Mouse (Mus musculus): ENCODE measurements around the gene Hcn4.

The Hcn4 gene

DNA sequence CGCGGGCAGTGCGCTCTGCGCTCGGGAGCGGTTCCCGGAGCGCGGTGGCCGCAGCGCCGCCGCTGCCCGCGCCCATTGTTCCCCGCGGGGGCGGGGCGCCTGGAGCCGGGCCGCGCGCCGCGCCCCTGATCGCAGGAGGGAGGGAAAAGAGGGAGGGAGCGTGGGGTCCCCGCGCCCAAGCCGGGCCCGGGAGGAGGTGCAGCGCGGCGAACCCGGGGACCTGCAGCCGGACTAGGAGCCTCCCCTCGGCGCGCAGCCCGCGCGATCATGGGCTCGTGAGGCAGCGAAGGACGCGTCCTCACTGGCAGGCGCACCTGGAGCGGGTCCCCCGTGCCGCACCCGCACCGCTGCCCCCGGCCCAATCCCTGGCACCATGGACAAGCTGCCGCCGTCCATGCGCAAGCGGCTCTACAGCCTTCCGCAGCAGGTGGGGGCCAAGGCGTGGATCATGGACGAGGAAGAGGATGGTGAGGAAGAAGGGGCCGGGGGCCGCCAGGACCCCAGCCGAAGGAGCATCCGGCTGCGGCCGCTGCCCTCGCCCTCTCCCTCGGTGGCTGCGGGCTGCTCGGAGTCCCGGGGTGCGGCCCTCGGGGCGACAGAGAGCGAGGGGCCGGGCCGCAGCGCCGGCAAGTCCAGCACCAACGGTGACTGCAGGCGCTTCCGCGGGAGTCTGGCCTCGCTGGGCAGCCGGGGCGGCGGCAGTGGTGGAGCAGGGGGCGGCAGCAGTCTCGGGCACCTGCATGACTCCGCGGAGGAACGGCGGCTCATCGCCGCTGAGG, at the start of gene Hcn4:
Gene Hcn4, plus strand, starts transcription at position 274 of the 779 bp plus-strand sequence.
- no peak for DNase-seq (ENCODE audit: low read depth, low spot score)

DNA sequence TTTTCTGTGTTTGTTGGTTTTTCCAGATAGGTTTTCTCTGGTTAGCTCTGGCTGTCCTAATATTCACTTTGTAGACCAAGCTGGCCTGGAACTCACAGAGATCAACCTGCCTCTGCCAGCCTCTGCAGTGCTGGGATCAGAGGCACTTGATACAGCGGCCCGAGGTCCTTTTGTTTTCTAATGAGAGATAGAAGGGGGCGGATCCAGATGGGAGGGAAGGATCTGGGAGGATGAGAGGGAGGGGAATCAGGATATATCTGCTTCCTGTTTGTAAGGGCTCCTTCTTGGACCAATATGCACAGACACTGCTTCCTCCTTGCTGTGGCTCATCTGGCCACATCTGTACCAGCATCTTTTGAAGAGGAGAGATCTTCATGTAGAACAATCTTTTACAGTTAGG, 48.5 kb upstream of the Hcn4 start:
- DNase-seq (ENCODE audit: low read depth, low spot score), result no peak

DNA sequence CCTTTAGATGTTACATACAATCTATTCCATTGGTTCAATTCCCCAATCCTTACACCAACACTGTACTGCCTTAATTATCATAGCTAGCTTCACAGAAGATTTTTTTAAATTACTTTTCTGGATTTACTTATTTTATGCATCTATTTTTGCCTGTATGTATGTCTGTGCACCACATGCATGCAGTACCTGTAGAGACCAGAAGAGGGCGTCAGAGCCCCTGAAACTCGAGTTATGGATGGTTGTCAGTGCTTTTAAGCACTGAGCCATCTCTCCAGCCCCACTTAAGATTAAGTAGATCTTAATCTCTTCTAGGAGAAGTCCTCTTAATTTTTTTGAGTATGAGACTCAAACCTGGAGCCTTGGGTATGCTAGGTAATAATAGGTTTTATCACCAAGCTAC, 47.8 kb upstream of the Hcn4 start:
- DNase-seq (ENCODE audit: low read depth, low spot score), result no peak

DNA sequence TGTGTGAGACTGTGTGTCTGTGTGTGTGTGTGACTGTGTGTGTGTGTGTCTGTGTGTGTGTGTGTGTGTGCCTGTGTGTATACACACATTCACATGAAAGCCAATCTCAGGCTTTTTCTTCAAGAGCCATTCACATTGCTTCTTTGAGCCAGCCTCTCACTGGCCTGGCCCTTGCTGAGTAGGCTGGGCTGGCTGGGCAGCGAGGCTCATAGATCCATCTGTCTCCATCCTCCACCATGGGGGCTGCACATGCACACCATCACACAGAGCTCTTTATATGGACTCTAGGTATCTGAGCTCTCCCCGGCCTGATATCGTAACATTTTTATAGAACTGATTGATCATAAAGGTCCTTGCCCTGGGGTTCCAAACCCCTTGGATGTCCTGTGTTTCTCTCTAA, 33.7 kb upstream of the Hcn4 start:
- no peak for DNase-seq (ENCODE audit: low read depth, low spot score)

DNA sequence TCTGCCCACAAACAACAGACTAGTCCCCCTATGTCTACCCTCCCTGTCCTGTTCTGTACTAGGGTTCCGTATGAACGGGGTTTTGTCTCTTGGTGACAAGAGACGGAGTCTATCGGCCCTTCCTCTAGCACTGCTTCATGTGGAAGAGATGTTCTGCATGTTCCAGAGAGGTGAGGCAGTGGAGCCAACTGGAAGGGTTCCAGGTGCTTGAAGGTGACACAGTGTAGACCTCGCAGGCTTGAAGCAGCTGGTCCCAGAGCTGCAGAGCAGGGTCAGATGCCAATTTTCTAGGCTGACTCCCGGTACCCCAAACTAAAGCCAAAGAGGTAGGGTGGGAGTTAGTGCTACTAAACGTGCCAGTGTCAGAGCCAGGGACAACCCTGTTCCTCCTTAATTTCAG, 25.1 kb upstream of the Hcn4 start:
- DNase-seq (ENCODE audit: low read depth, low spot score), result no peak

DNA sequence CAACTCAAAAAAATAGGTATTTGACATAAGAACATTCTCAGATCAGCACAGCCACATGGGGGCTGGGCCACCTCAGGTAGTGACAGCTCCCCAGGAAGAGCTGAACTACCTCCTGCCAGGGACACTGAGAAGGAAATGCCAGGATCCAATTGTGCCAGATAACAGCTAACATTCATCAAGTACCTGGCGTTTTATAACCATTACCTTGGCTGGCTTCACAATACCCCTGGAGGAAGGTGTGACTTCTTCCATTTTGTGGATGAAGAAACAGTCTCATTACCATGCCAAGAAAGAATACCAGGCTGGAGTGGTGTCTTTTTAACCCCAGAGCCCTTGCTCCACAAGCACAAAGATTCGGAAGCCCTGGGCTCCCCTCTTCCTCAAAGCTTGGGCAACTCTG, 21.8 kb upstream of the Hcn4 start:
- no peak for DNase-seq (ENCODE audit: low read depth, low spot score)

DNA sequence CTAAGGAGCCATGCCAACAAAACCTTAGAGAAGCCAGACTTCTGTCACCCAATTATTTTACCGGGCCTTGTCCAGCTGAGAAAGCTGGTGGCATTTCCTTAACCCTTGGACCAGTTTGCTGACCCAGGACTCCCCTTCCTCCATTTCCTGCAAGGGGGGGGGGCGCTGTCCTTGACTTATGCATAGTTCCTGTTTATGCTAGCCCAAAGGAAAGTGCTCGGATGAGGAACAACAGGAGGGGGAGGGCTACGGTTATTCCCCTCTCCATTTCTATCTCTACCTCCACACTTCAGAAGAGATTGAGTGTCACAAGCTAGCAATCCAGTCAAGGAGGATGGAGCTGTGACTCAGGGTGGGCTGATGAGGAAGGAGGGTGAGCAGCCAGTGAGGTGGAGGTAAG, 20.9 kb upstream of the Hcn4 start:
- no peak for DNase-seq (ENCODE audit: low read depth, low spot score)

DNA sequence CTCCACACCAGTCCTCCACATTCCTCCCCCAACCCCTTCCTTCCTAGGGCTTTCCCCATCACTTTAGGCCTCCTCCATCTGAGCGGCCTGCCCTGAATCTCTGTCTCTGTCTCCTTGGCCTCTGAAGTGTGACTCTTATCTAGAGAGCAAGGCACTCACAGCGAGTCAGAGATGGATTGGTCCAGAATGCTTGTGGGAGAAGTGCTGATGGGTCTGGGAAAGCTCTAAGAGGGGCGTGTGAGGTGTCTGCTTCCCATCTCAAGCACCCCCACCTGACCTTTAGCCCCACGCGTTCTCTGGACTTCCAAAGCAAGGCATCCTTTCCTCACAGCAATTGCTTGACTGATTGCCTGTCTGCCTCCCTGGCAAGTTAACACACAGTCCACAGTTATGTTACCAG, 20.4 kb upstream of the Hcn4 start:
- no peak for DNase-seq (ENCODE audit: low read depth, low spot score)

DNA sequence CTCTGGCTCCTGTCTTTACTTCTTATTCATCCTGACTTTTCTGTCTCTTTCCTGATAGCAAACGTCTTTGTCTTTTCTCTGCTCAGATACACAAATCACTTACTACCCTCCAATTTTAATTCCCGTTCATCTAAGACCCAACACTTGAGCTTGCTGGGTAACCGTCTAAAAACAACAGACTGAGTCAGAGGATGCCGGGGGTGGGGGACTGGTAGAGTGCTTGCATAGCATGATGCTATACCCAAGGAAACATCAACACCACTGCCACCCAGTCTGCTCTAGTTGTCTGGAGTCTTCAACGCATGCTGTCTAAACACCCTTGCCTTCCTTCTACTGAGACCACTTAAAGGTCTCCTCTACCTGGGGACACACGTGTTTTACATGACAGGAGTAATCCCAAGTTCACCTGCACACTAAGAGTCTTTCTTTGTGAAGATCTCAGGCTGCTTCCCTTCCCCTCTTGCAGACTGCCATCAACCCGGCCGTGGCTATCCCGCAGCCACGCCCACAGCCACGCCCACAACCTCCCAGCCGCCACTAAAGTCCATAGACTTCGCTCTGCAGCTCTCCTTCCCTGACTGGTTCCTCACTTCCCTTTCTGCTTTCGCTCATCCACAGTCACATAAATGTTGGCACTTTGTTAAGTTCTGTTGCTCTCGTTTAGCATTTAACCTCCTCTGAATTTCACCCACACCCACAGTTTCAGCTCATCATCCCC, 17.5 kb upstream of the Hcn4 start:
- peak; percentile 36 for DNase-seq (ENCODE audit: low read depth, low spot score)

DNA sequence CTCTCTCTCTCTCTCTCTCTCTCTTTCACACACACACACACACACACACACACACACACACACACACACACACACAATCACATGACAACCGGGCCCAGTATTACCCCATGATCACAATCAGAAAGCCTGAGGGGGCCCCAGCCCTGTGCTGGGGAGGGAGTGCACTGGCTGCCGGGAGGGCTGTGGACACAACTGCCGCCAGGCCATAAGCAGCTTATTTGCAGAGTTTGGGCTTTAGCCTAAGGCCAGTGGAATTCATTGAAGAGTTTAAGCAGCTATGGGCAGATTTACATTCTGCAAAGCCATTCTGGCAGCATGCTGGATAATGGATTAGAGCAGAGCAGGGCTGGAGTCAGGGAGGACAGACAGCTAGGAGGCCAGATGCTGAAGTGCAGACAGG, 12.0 kb upstream of the Hcn4 start:
- no peak for DNase-seq (ENCODE audit: low read depth, low spot score)

DNA sequence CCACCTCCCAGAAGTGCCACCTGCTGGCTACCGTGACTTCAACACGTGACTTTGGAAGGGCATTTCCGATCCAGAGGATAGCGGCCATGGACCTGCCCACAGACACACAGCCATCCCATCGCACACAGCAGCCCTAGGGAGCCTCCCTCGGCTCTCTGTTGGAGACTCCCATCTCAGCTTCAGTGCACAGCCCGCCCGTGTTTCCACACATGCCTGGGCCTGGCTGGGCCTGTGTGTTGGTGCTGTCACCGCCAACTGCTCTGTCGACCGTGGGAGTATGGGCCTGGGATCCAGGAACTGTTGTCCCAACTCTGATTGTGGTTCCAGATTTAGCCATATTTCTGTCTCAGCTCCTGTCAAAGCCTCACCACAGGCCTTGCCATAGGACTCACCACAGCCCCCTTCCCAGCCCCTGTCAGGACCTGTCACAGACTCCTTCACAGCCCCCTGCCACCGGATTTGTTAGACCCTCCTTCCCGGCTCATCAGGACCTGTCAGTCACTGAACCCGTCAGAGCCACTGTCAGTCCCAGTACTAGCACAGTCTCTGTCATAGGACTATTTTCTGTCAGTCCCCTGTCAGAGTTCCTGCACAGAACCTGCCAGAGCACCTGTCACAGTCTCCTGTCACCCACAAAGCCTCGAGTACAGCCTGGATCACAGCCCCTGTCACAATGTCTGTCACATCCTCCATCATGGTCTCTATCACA, 7.5 kb upstream of the Hcn4 start:
- DNase-seq (ENCODE audit: low read depth, low spot score), result no peak

DNA sequence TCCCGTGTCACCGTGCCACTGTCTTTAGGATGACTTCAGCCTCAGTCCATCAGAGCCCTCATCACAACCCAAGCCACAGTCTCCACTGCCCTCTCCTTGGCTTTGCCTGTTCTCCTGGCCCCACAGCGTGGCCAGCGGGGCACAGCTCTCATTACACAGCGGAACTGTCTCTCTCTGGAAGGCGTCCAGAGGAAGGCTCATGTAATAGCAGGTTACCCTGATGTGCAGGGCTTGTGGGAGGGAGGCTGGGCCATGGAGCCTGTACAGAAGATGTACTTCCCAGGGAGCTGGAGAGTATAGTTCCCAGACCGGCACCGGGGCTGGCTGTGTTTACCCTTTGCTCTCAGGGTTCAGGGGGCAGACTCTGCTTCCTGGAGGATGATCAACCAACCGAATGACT, 6.8 kb upstream of the Hcn4 start:
- DNase-seq (ENCODE audit: low read depth, low spot score), result no peak

DNA sequence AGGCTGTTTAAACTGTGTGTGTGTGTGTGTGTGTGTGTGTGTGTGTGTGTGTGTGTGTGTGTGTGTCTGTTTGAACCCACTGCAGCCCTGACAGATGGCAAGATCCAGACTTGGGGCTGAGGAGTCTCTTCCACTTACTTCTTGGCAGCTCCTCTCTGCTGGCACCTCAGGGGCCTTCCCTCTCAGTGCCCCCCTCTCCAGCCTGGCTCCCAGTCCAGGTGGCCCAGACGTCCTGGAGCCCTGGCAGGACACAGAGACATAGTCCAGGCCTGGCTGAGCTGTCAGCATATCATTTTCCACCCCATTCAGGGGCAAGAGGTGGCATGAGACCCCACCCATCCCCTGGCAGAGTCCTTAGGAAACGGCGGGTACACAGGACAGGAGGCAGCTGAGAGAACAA, 5.5 kb upstream of the Hcn4 start:
- DNase-seq (ENCODE audit: low read depth, low spot score), result no peak

DNA sequence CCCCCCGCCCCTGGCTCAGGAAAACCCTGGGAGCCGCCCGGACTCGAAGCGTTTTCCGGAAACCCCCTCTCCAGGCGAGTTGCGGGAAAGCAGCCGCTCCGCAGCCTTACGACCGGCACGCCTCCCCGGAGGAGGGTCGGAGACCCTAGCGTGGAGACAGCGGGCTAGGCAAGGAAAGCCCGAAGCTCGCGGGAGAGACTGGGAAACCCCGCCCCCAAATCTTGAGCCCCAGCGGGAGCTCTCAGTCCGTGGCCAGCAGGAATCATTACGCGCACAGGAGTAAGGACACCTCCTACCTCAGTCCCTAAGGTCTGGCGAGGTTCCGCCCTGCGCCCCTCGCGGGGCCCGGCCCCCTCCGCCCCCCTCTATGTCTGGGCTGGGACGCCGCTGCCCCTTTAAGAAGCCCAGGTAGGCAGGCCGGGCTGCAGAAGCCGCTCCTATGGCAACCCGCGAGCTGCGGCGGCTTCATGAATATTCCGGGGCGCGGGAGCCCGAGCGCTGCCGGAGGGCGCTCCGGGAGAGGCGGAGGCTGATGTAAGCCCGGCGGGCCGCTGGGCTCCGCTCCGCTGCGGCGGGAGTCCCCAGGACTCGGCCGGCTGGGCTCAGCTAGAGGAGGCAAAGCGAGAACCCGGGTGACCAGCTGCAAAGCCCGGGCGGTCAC, 651 bp upstream of the Hcn4 start:
- no peak for DNase-seq (ENCODE audit: low read depth, low spot score)

DNA sequence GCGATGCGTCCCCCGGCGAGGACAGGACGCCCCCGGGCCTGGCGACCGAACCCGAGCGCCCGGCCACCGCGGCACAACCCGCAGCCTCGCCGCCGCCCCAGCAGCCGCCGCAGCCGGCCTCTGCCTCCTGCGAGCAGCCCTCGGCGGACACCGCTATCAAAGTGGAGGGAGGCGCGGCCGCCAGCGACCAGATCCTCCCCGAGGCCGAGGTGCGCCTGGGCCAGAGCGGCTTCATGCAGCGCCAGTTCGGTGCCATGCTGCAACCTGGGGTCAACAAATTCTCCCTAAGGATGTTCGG, 655 bp downstream of the Hcn4 start:
- no peak for DNase-seq (ENCODE audit: low read depth, low spot score)

DNA sequence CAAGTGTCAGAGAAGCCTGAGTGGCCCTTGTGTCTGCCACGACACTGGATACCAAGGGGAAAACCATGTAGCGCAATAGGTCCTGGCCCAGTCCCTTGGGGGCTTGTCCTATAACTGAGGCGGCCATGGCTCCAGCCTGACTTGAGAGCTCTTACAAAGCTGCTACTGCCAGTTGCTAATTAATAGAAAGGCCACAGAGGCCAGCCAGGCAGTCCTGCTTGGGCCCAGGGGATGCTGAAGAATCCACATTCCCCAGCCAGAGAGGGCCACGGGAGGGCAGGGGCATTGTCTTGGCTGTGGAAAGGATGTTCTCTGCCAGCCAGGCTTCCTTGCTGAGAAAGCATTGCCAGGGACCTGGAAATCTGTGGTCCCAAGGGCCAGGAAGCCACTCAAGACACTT, 6.4 kb downstream of the Hcn4 start:
- DNase-seq (ENCODE audit: low read depth, low spot score), result no peak

DNA sequence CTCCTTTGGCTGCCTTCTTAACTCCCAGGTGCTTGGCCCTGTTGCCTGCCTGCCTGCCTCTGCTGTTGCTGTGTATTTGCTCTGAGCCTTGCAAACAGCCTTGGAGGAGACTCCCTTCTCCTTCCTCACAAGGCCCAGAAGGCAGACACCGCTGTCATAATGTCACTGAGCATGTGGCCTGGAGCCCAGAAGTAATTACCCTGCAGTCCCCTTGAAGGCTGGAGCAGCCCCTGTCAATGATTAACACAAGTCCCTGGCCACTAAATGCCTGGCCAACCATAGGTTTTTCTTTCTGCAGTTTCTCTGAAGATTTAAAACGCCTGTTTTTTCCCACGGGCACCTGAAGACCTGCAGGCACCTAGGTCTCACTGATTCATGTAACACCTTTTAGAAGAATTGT, 9.7 kb downstream of the Hcn4 start:
- DNase-seq (ENCODE audit: low read depth, low spot score), result no peak

DNA sequence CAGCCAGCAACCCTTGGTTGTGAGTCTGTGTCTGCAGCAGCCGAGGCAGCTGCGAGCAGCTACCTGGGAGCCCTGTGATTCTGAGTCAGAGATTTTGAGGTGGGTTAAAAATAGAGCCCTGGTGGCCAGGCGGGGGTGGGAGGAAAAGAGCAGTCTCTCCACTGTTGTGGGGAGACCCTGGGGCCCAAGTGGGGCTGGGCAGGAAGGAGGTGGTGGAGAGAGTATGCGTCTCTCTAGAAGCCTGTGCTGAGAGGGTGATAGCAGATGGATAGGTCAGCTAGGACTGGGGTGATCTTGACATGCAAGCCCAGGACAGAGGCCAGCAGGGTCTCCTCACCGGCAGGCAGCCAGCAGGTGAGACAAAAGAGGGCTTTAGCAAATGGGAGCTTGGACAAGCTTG, 14.0 kb downstream of the Hcn4 start:
- no peak for DNase-seq (ENCODE audit: low read depth, low spot score)

DNA sequence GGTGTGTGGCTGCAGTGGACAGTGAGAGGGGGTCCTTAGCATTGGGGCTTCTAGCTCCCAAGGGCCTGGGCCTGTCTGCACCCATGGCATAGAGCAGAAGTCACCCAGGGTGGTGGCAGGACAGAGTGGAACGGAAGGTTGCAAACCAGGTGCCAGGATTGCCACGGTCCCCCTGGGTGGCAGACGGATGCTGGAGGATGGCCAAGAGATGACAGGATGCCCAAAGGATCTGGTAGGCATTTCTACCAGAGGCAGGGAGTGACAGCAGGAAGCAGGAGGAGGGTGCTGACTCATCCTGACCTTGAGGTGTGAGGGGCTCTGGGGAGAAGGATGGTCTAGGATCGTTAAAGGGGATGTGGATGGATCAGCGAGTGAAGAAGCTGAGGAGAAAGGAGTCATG, 15.3 kb downstream of the Hcn4 start:
- no peak for DNase-seq (ENCODE audit: low read depth, low spot score)

DNA sequence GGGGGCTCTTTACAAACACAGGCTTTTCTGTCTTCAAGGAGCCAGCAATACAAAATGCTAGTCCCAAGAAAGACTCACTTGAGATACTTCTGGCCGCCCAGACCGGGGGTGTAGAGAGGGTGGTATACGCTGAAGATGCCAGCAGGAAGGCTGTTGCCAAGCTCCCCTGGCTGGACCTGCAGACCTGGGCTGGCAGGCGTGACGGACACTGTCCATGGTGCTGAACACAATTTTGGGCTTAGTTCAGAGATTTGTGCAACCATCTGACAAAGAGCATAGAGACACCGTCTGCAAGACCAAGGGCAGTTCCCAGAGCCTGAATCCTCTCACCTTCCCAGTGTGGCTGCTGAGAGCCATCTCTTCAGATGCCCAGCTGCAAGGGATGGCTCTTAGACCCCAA, 18.4 kb downstream of the Hcn4 start:
- DNase-seq (ENCODE audit: low read depth, low spot score), result peak; percentile 21

DNA sequence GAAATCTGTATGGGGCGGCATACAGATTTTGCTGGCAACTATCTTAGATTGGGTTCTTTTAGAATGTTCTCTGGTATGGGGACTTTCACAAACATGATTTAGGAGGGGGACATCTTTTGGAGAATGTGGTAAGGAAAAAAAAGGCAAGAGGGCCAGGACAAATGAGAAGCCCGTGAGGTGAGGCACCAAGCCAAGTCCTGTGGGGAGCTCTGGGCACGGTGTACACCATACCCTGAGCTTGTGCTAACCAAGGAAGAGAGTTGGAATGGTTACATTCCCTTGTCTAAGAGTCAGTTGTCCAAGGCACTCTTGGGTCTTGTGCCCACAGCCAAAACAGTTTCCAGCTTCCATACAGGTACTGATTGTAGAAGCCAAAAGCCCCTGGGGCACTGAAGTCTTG, 21.4 kb downstream of the Hcn4 start:
- DNase-seq (ENCODE audit: low read depth, low spot score), result no peak

DNA sequence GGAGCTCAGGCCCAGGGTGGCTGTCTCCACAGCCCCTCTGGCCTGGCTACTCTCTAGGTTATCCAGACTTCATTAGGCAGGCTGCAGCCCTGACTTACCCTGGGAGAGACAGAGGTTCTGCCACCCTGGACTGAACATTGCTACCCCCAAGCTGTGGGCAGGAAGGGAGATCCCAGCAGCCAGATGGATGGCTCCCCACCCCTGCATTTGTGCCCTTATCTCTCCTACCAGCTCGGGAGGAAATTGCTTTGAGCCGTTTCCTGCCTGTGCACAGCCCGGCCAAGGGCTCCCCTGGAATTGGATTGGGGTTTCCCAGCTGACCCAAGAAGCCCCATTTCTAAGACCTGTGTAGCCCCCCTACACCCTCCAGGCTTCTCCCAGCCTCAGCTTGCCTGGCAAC, 23.8 kb downstream of the Hcn4 start:
- DNase-seq (ENCODE audit: low read depth, low spot score), result no peak

DNA sequence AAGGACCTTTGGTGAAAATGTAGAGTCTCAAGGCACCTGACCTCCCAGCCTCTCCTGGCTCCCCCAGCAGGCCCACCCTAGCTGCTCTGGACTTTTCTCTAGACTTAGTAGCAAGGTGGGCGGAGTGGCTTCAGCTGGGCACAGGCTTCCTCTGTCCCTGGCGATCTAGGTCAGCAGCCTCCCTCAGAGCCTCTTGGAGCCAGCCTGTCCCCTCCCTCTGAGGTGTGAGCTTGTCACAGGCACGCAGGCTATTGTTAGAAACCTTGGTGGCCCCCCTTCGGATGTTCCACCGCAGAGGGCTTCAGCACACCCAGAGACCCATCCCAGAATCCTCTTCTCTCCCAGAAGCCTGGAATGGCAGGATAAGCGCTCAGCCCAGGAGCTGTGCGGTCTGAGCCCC, 24.5 kb downstream of the Hcn4 start:
- DNase-seq (ENCODE audit: low read depth, low spot score), result no peak
